Mouse (Mus musculus) heart, adult 8-10 months (tissue): Measurements from ENCODE around the gene P3h3. TPM values are rescaled to one million over a fixed set of nuclear protein-coding genes. Genes with fewer than 3 reads are reported as not detected.
A peak's percentile ranks its signal among the peaks of the same experiment; 100 is the strongest.
"Not testable (repeated sequence)": the region's sequence is repeated elsewhere in the genome, so short reads cannot be mapped to it uniquely, and the experiment has no call there.

Source experiments
- DNase-seq: peaks from one replicate; pipeline ENCODE4 v3.0.0; 2022; ENCODE audit warnings: low spot score
- total RNA-seq, 4 experiments: library from RNA; stranded (reverse); gene quantifications; 2 replicates each; pipeline ENCODE4 v1.2.4; 2022

P3h3 gene
- total RNA-seq, 4 experiments from 2014 or later = 8.0 to 9.7 (median 9.4) TPM

GRCm38 (mm10) chr6:124809775-124810538, 47.6 kb downstream of the P3h3 start:
- DNase-seq = no peak

- DNase-seq = peak; percentile 79
Measured at GRCm38 (mm10) chr6:124809052-124809774, 48.3 kb downstream of the P3h3 start.

GRCm38 (mm10) chr6:124808358-124809012, 49.1 kb downstream of the P3h3 start, which contains the start of gene Spsb2:
Spsb2 (plus strand) TSS chr6:124808661.
- DNase-seq = peak; percentile 72

- DNase-seq = no peak
Measured at GRCm38 (mm10) chr6:124807986-124808357, 49.6 kb downstream of the P3h3 start.

- DNase-seq = no peak
Measured at GRCm38 (mm10) chr6:124807366-124807765, 50.2 kb downstream of the P3h3 start.

- no peak for DNase-seq
Measured at GRCm38 (mm10) chr6:124806446-124807140, 51.0 kb downstream of the P3h3 start.

GRCm38 (mm10) chr6:124805341-124806321, 51.9 kb downstream of the P3h3 start:
- DNase-seq = peak; percentile 92

GRCm38 (mm10) chr6:124804341-124804740, 53.2 kb downstream of the P3h3 start:
- DNase-seq = no peak

- not testable (repeated sequence) for DNase-seq
Measured at GRCm38 (mm10) chr6:124803691-124804090, 53.9 kb downstream of the P3h3 start.

- no peak for DNase-seq
Measured at GRCm38 (mm10) chr6:124803061-124803460, 54.5 kb downstream of the P3h3 start.

- DNase-seq = not testable (repeated sequence)
Measured at GRCm38 (mm10) chr6:124802400-124802799, 55.2 kb downstream of the P3h3 start.

GRCm38 (mm10) chr6:124796200-124796599, 61.4 kb downstream of the P3h3 start:
- no peak for DNase-seq

- no peak for DNase-seq
Measured at GRCm38 (mm10) chr6:124795781-124796180, 61.8 kb downstream of the P3h3 start.

- no peak for DNase-seq
Measured at GRCm38 (mm10) chr6:124791911-124792310, 65.6 kb downstream of the P3h3 start.

Other genes with a start within 250 kb of the P3h3 start
- gene C1s2, start 221.7 kb downstream of the P3h3 start, total RNA-seq = under 1 TPM; 0.28 to 0.65 (median 0.48) TPM
- 10 to 100 TPM; 38.8 to 39.9 (median 39.1) TPM for gene Lpcat3, start 194.7 kb downstream of the P3h3 start, total RNA-seq
- 10 to 100 TPM; 64.4 to 81.5 (median 73.0) TPM for gene Emg1, start 145.6 kb downstream of the P3h3 start, total RNA-seq
- gene Phb2, start 145.4 kb downstream of the P3h3 start, total RNA-seq = 100 to 1,000 TPM; 251 to 296 (median 279) TPM
- 1 to 10 TPM; 2.0 to 5.7 (median 3.1) TPM for gene Ptpn6, start 119.0 kb downstream of the P3h3 start, total RNA-seq
- gene Grcc10, start 116.4 kb downstream of the P3h3 start, total RNA-seq = 100 to 1,000 TPM; 286 to 318 (median 310) TPM
- under 1 TPM in 1 of 4 experiments, not detected in 3; 0.41 TPM for gene Gm45234, start 101.7 kb downstream of the P3h3 start, total RNA-seq
- gene Atn1, start 101.2 kb downstream of the P3h3 start, total RNA-seq = 10 to 100 TPM; 40.9 to 48.2 (median 45.2) TPM
- gene Eno2, start 88.1 kb downstream of the P3h3 start, total RNA-seq = 1 to 10 TPM; 3.2 to 6.1 (median 4.8) TPM
- gene Lrrc23, start 78.0 kb downstream of the P3h3 start, total RNA-seq = 1 to 10 TPM in 1 of 4 experiments, under 1 TPM in 2, not detected in 1; 0.37 to 1.2 (median 0.41) TPM
- 1 to 10 TPM; 2.0 to 5.8 (median 3.2) TPM for gene Spsb2, start 49.1 kb downstream of the P3h3 start, total RNA-seq
- 1,000 to 10,000 TPM in 1 of 4 experiments, 100 to 1,000 TPM in 3; 893 to 1,022 (median 969) TPM for gene Tpi1, start 43.5 kb downstream of the P3h3 start, total RNA-seq
- 10 to 100 TPM; 72.5 to 79.7 (median 75.8) TPM for gene Usp5, start 28.3 kb downstream of the P3h3 start, total RNA-seq
- gene Cdca3, start 28.2 kb downstream of the P3h3 start, total RNA-seq = 1 to 10 TPM in 1 of 4 experiments, under 1 TPM in 3; 0.14 to 1.4 (median 0.40) TPM
- gene Gnb3, start 17.5 kb downstream of the P3h3 start, total RNA-seq = 10 to 100 TPM; 11.6 to 18.4 (median 16.7) TPM
- 1 to 10 TPM in 1 of 4 experiments, under 1 TPM in 3; 0.31 to 1.6 (median 0.74) TPM for gene Gpr162, start 6.2 kb upstream of the P3h3 start, total RNA-seq
- under 1 TPM; 0.19 to 0.54 (median 0.25) TPM for gene Cd4, start 30.5 kb upstream of the P3h3 start, total RNA-seq
- gene Lag3, start 54.0 kb upstream of the P3h3 start, total RNA-seq = under 1 TPM in 2 of 4 experiments, not detected in 2; 0.24 to 0.75 TPM
- 100 to 1,000 TPM; 116 to 160 (median 152) TPM for gene Ptms, start 62.4 kb upstream of the P3h3 start, total RNA-seq
- gene Mlf2, start 73.6 kb upstream of the P3h3 start, total RNA-seq = 100 to 1,000 TPM; 177 to 202 (median 195) TPM
- 100 to 1,000 TPM in 2 of 4 experiments, 10 to 100 TPM in 2; 98.1 to 109 (median 103) TPM for gene Cops7a, start 107.8 kb upstream of the P3h3 start, total RNA-seq
- 1 to 10 TPM in 1 of 4 experiments, under 1 TPM in 3; 0.31 to 2.7 (median 0.41) TPM for gene Pianp, start 138.9 kb upstream of the P3h3 start, total RNA-seq
- 10 to 100 TPM; 21.0 to 24.4 (median 23.6) TPM for gene Zfp384, start 151.4 kb upstream of the P3h3 start, total RNA-seq
- 10 to 100 TPM; 24.7 to 27.7 (median 25.1) TPM for gene Ing4, start 182.0 kb upstream of the P3h3 start, total RNA-seq
- gene Acrbp, start 191.9 kb upstream of the P3h3 start, total RNA-seq = 1 to 10 TPM; 1.5 to 2.6 (median 2.2) TPM
- 1 to 10 TPM in 1 of 4 experiments, not detected in 3; 1.6 TPM for gene Lpar5, start 210.2 kb upstream of the P3h3 start, total RNA-seq
- gene Chd4, start 238.2 kb upstream of the P3h3 start, total RNA-seq = 100 to 1,000 TPM; 100 to 126 (median 113) TPM